Mouse (Mus musculus): Measurements from ENCODE around the gene Sept5. TPM values are rescaled to one million over a fixed set of nuclear protein-coding genes. Genes with fewer than 3 reads are reported as not detected.
A peak's percentile ranks its signal among the peaks of the same experiment; 100 is the strongest.

Sept5 gene
- polyA plus RNA-seq, 1 experiment = 0.83 TPM

- no peak overlapping the region for H3K27ac ChIP-seq (ENCODE audit: insufficient read depth, low read depth, low read length)
- H3K4me3 ChIP-seq (ENCODE audit: insufficient read depth, low read length) = no peak overlapping the region
- H3K4me1 ChIP-seq (ENCODE audit: control insufficient read depth, insufficient read depth, low read length) = no peaks in the 10 kb centered on the region
- no peak for TF ChIP-seq CTCF (IDR thresholded peaks at IDR 0.05; ENCODE audit: low read depth, low read length)
- no peak for TF ChIP-seq POLR2A (IDR thresholded peaks at IDR 0.05; ENCODE audit: borderline replicate concordance, low read depth, low read length)
These were observed 10.6 kb downstream of the Sept5 start for GRCm38 (mm10) chr16:18619110-18619509.

- no peaks in the 10 kb centered on the region for H3K4me1 ChIP-seq (ENCODE audit: control insufficient read depth, insufficient read depth, low read length)
- no peak overlapping the region for H3K4me3 ChIP-seq (ENCODE audit: insufficient read depth, low read length)
- no peak overlapping the region for H3K27ac ChIP-seq (ENCODE audit: insufficient read depth, low read depth, low read length)
- TF ChIP-seq CTCF (IDR thresholded peaks at IDR 0.05; ENCODE audit: low read depth, low read length) = no peak
- no peak for TF ChIP-seq POLR2A (IDR thresholded peaks at IDR 0.05; ENCODE audit: borderline replicate concordance, low read depth, low read length)
These were observed 11.5 kb downstream of the Sept5 start for GRCm38 (mm10) chr16:18618297-18618696.

- H3K4me3 ChIP-seq (ENCODE audit: insufficient read depth, low read length) = peak overlapping the region; percentile 29; the same call in 1 of the 2 replicates
- H3K27ac ChIP-seq (ENCODE audit: insufficient read depth, low read depth, low read length) = no peak overlapping the region
- no peak for TF ChIP-seq POLR2A (IDR thresholded peaks at IDR 0.05; ENCODE audit: borderline replicate concordance, low read depth, low read length)
- peak; percentile 90 for TF ChIP-seq CTCF (IDR thresholded peaks at IDR 0.05; ENCODE audit: low read depth, low read length)
- no peaks in the 10 kb centered on the region for H3K4me1 ChIP-seq (ENCODE audit: control insufficient read depth, insufficient read depth, low read length)
These were observed 12.2 kb downstream of the Sept5 start for GRCm38 (mm10) chr16:18617370-18618065.

GRCm38 (mm10) chr16:18613301-18613700 lies 16.5 kb downstream of the Sept5 start:
- Histone ChIP-seq H3K27ac (ENCODE audit: insufficient read depth, low read depth, low read length) (no peak overlapping the region), H3K4me1 (ENCODE audit: control insufficient read depth, insufficient read depth, low read length) (no peaks in the 10 kb centered on the region), H3K4me3 (ENCODE audit: insufficient read depth, low read length) (no peak overlapping the region)
- TF ChIP-seq CTCF (IDR thresholded peaks at IDR 0.05; ENCODE audit: low read depth, low read length) = no peak
- TF ChIP-seq POLR2A (IDR thresholded peaks at IDR 0.05; ENCODE audit: borderline replicate concordance, low read depth, low read length) = no peak

- TF ChIP-seq CTCF (IDR thresholded peaks at IDR 0.05; ENCODE audit: low read depth, low read length) = no peak
- TF ChIP-seq POLR2A (IDR thresholded peaks at IDR 0.05; ENCODE audit: borderline replicate concordance, low read depth, low read length) = no peak
- Histone ChIP-seq H3K27ac (ENCODE audit: insufficient read depth, low read depth, low read length) (no peak overlapping the region), H3K4me3 (ENCODE audit: insufficient read depth, low read length) (no peak overlapping the region), H3K4me1 (ENCODE audit: control insufficient read depth, insufficient read depth, low read length) (no peaks in the 10 kb centered on the region)
These were observed 18.0 kb downstream of the Sept5 start for GRCm38 (mm10) chr16:18611752-18612151.

GRCm38 (mm10) chr16:18609099-18609498 lies 20.7 kb downstream of the Sept5 start:
- Histone ChIP-seq H3K27ac (ENCODE audit: insufficient read depth, low read depth, low read length) (no peak overlapping the region), H3K4me1 (ENCODE audit: control insufficient read depth, insufficient read depth, low read length) (no peaks in the 10 kb centered on the region), H3K4me3 (ENCODE audit: insufficient read depth, low read length) (no peak overlapping the region)
- TF ChIP-seq POLR2A (IDR thresholded peaks at IDR 0.05; ENCODE audit: borderline replicate concordance, low read depth, low read length) (no peak), CTCF (IDR thresholded peaks at IDR 0.05; ENCODE audit: low read depth, low read length) (no peak)

- Histone ChIP-seq H3K4me3 (ENCODE audit: insufficient read depth, low read length) (no peak overlapping the region), H3K4me1 (ENCODE audit: control insufficient read depth, insufficient read depth, low read length) (no peaks in the 10 kb centered on the region), H3K27ac (ENCODE audit: insufficient read depth, low read depth, low read length) (no peak overlapping the region)
- TF ChIP-seq POLR2A (IDR thresholded peaks at IDR 0.05; ENCODE audit: borderline replicate concordance, low read depth, low read length) = no peak
- TF ChIP-seq CTCF (IDR thresholded peaks at IDR 0.05; ENCODE audit: low read depth, low read length) = no peak
These were observed 21.5 kb downstream of the Sept5 start for GRCm38 (mm10) chr16:18608226-18608625.

- no peaks in the 10 kb centered on the region for H3K4me1 ChIP-seq (ENCODE audit: control insufficient read depth, insufficient read depth, low read length)
- TF ChIP-seq CTCF (IDR thresholded peaks at IDR 0.05; ENCODE audit: low read depth, low read length) (no peak), POLR2A (IDR thresholded peaks at IDR 0.05; ENCODE audit: borderline replicate concordance, low read depth, low read length) (no peak)
- H3K4me3 ChIP-seq (ENCODE audit: insufficient read depth, low read length) = no peak overlapping the region
- H3K27ac ChIP-seq (ENCODE audit: insufficient read depth, low read depth, low read length) = no peak overlapping the region
These were observed 24.0 kb downstream of the Sept5 start for GRCm38 (mm10) chr16:18605705-18606104.

GRCm38 (mm10) chr16:18604267-18604701 lies 25.5 kb downstream of the Sept5 start:
- Histone ChIP-seq H3K27ac (ENCODE audit: insufficient read depth, low read depth, low read length) (no peak overlapping the region), H3K4me1 (ENCODE audit: control insufficient read depth, insufficient read depth, low read length) (no peaks in the 10 kb centered on the region), H3K4me3 (ENCODE audit: insufficient read depth, low read length) (no peak overlapping the region)
- TF ChIP-seq POLR2A (IDR thresholded peaks at IDR 0.05; ENCODE audit: borderline replicate concordance, low read depth, low read length) (no peak), CTCF (IDR thresholded peaks at IDR 0.05; ENCODE audit: low read depth, low read length) (no peak)

- Histone ChIP-seq H3K4me3 (ENCODE audit: insufficient read depth, low read length) (no peak overlapping the region), H3K27ac (ENCODE audit: insufficient read depth, low read depth, low read length) (no peak overlapping the region), H3K4me1 (ENCODE audit: control insufficient read depth, insufficient read depth, low read length) (no peaks in the 10 kb centered on the region)
- no peak for TF ChIP-seq POLR2A (IDR thresholded peaks at IDR 0.05; ENCODE audit: borderline replicate concordance, low read depth, low read length)
- TF ChIP-seq CTCF (IDR thresholded peaks at IDR 0.05; ENCODE audit: low read depth, low read length) = no peak
These were observed 28.3 kb downstream of the Sept5 start for GRCm38 (mm10) chr16:18601447-18601846.

All from bone marrow macrophage, adult 2 months (primary cell).